In genomic region chr4:83314922-83315881, GRCm38 (mm10) we compare ENCODE assay signal across 8 mouse cellular contexts. TPM values are rescaled to one million over a fixed set of nuclear protein-coding genes. Genes with fewer than 3 reads are reported as not detected.
DNase-seq lines count a peak whose midpoint lies in the region; ATAC-seq lines count a peak whose summit lies in the region.

No protein-coding gene starts in this region.

- no peaks in the 10 kb centered on the region for H3K27me3 ChIP-seq in kidney, embryonic 16.5 days (ENCODE audit: insufficient read depth, low read length)

- peaks cover 3% of the 10 kb centered on the region; the same call in 1 of the 2 replicates for H3K9me3 ChIP-seq in kidney, embryonic 16.5 days (ENCODE audit: low read length)

- peak; percentile 55 for ATAC-seq in erythroid progenitor cell, adult 5-6 weeks (replicated peaks; ENCODE audit: low FRiP score, poor library complexity, severe bottlenecking)
- ATAC-seq in kidney, embryonic 16.5 days (ENCODE audit: low FRiP score, low TSS enrichment), result no peak
- peak; percentile 80 for ATAC-seq in megakaryocyte-erythroid progenitor cell, adult 5-6 weeks (replicated peaks; ENCODE audit: low FRiP score, low TSS enrichment, poor library complexity, severe bottlenecking)

- peak; percentile 53 for DNase-seq in left cerebral cortex, postnatal 4 days
- DNase-seq in left cerebral cortex, postnatal 25 days (ENCODE audit: low spot score in 2 of 2), result no peak
- peak; percentile 50 for DNase-seq in MN1 (ENCODE audit: low spot score)
- DNase-seq in urinary bladder, postnatal 10 days (ENCODE audit: low spot score), result no peak
- DNase-seq in ovary, postnatal 14 days (ENCODE audit: low spot score), result no peak

- 0 out of 2 replicates have a peak overlapping the region, but pooled peaks have one; percentile 37 for H3K9ac ChIP-seq in kidney, embryonic 16.5 days (replicated peaks; ENCODE audit: low read length)

- H3K4me2 ChIP-seq in kidney, embryonic 16.5 days (replicated peaks; ENCODE audit: low read depth, low read length), result peak overlapping the region; percentile 11; the same call in 1 of the 2 replicates

- 52% methylated on average over 13 of the region's 13 CpGs for WGBS in kidney, embryonic 16.5 days

- no peak overlapping the region for H3K27ac ChIP-seq in kidney, embryonic 16.5 days (ENCODE audit: low read length)

- H3K4me1 ChIP-seq in kidney, embryonic 16.5 days (ENCODE audit: insufficient read depth, low read length), result peaks cover 31% of the 10 kb centered on the region

- no peaks in the 10 kb centered on the region for H3K36me3 ChIP-seq in kidney, embryonic 16.5 days (ENCODE audit: insufficient read depth, low read length)

- H3K4me3 ChIP-seq in kidney, embryonic 16.5 days (ENCODE audit: low read length), result no peak overlapping the region

- intact Hi-C loops in left cerebral cortex, postnatal 4 days (cut with DNase I), result no loop called here
- intact Hi-C loops in left cerebral cortex, postnatal 25 days (cut with DNase I), result no loop called here

RNA-seq across cellular contexts. Expression of gene Ttc39b, which starts 8.9 kb away (rescaled TPM):
- 10 to 100 TPM; 19.7 to 22.8 TPM for total RNA-seq in left cerebral cortex, postnatal 4 days (2021)
- 10 to 100 TPM; 61.7 to 66.5 TPM for total RNA-seq in left cerebral cortex, postnatal 25 days (2021)
- 0.84 and 1.1 TPM in 2 replicates for total RNA-seq in erythroid progenitor cell, adult 5-6 weeks (2015; ENCODE audit: low replicate concordance)
- total RNA-seq in erythroid progenitor cell, adult 5-6 weeks (2017; ENCODE audit: low replicate concordance), result 1.0 and 1.4 TPM in 2 replicates
- polyA plus RNA-seq in kidney, embryonic 16.5 days (2015; fragmentation: Nextera tagmentation; extraction: Ambion mirVana), result 2.6 and 3.2 TPM in 2 replicates
- 7.9 and 11.5 TPM in 2 replicates for total RNA-seq in megakaryocyte-erythroid progenitor cell, adult 5-6 weeks (2014; fragmentation: Nextera tagmentation)
- total RNA-seq in megakaryocyte-erythroid progenitor cell, adult 5-6 weeks (2017), result 8.5 and 20.1 TPM in 2 replicates

Comparison
In these comparisons a context has a peak if more than half of its experiments do, and no peak if none do; other contexts are left out.
1. DNase-seq: peak in left cerebral cortex, postnatal 4 days (single experiment) and MN1 (single experiment); none in left cerebral cortex, postnatal 25 days (0 of 2), urinary bladder, postnatal 10 days (single experiment) and ovary, postnatal 14 days (single experiment).